Mouse (Mus musculus): Measurements from ENCODE around the gene Pde9a. TPM values are rescaled to one million over a fixed set of nuclear protein-coding genes. Genes with fewer than 3 reads are reported as not detected.
A peak's percentile ranks its signal among the peaks of the same experiment; 100 is the strongest.

Gene Pde9a
- polyA plus RNA-seq, 1 experiment from 2014 or later = 18.9 TPM

GRCm38 (mm10) chr17:31422381-31422780 is 36.4 kb downstream of the Pde9a start:
- H3K4me1 ChIP-seq = peaks cover 57% of the 10 kb centered on the region
- DNase-seq (ENCODE audit: low spot score) = no peak
- 92% methylated on average over 1 of the region's 1 CpGs for WGBS
- no peak overlapping the region for H3K4me3 ChIP-seq
- H3K9me3 ChIP-seq = no peaks in the 10 kb centered on the region
- peaks cover 6% of the 10 kb centered on the region; the same call in 1 of the 2 replicates for H3K36me3 ChIP-seq (replicated peaks)
- H3K27ac ChIP-seq (replicated peaks) = peak overlapping the region; percentile 19; the same call in 1 of the 2 replicates
- H3K27me3 ChIP-seq (replicated peaks; ENCODE audit: low read depth, poor library complexity, severe bottlenecking) = peaks cover 8% of the 10 kb centered on the region; the same call in 1 of the 2 replicates

DNA sequence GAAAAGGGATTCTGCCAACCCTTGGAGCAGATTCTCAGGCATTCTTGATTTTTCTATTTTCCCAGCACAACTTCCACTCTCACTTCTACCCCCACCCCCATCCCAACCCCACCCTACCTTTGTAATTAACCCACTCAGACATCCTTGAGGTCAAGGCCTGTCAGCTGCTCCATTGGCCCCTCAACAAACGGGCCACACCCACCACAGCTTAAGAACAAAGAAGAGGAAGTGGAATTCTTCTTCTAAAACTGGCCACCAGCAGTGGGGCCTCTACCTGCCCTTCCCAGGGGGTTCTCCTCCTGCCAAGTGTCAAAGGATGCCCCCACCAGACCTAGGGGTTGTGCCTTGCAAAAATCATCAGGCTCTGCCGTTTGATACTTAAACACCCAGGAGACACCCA is 37.0 kb downstream of the Pde9a start:
- WGBS = 52% methylated on average over 2 of the region's 2 CpGs
- no peak overlapping the region for H3K27ac ChIP-seq (replicated peaks)

GRCm38 (mm10) chr17:31424358-31424757 is 38.3 kb downstream of the Pde9a start:
- Histone ChIP-seq H3K4me1 (peaks cover 54% of the 10 kb centered on the region), H3K9me3 (peaks cover 7% of the 10 kb centered on the region), H3K27ac (replicated peaks) (no peak overlapping the region), H3K27me3 (replicated peaks; ENCODE audit: low read depth, poor library complexity, severe bottlenecking) (peaks cover 8% of the 10 kb centered on the region; the same call in 1 of the 2 replicates), H3K36me3 (replicated peaks) (peaks cover 8% of the 10 kb centered on the region), H3K4me3 (no peak overlapping the region)
- DNase-seq (ENCODE audit: low spot score) = no peak
- 84% methylated on average over 4 of the region's 4 CpGs for WGBS

More for the DNA sequence above, 37.0 kb downstream of the Pde9a start:
- Histone ChIP-seq H3K4me1 (peaks cover 63% of the 10 kb centered on the region), H3K36me3 (replicated peaks) (peaks cover 6% of the 10 kb centered on the region; the same call in 1 of the 2 replicates), H3K9me3 (no peaks in the 10 kb centered on the region), H3K4me3 (no peak overlapping the region), H3K27me3 (replicated peaks; ENCODE audit: low read depth, poor library complexity, severe bottlenecking) (peaks cover 8% of the 10 kb centered on the region; the same call in 1 of the 2 replicates)
- no peak for DNase-seq (ENCODE audit: low spot score)

GRCm38 (mm10) chr17:31424798-31425197 is 38.8 kb downstream of the Pde9a start:
- peaks cover 12% of the 10 kb centered on the region for H3K36me3 ChIP-seq (replicated peaks)
- H3K9me3 ChIP-seq = peaks cover 9% of the 10 kb centered on the region
- WGBS = 46% methylated on average over 8 of the region's 8 CpGs
- H3K27me3 ChIP-seq (replicated peaks; ENCODE audit: low read depth, poor library complexity, severe bottlenecking) = peaks cover 8% of the 10 kb centered on the region; the same call in 1 of the 2 replicates
- no peak overlapping the region for H3K27ac ChIP-seq (replicated peaks)
- no peak for DNase-seq (ENCODE audit: low spot score)
- no peak overlapping the region for H3K4me3 ChIP-seq
- H3K4me1 ChIP-seq = peaks cover 54% of the 10 kb centered on the region

- Histone ChIP-seq H3K4me3 (no peak overlapping the region), H3K9me3 (peaks cover 9% of the 10 kb centered on the region), H3K4me1 (peaks cover 42% of the 10 kb centered on the region), H3K27me3 (replicated peaks; ENCODE audit: low read depth, poor library complexity, severe bottlenecking) (peaks cover 8% of the 10 kb centered on the region; the same call in 1 of the 2 replicates), H3K27ac (replicated peaks) (no peak overlapping the region), H3K36me3 (replicated peaks) (peaks cover 16% of the 10 kb centered on the region)
- WGBS = 78% methylated on average over 13 of the region's 13 CpGs
- DNase-seq (ENCODE audit: low spot score) = no peak
These were observed 40.1 kb downstream of the Pde9a start for GRCm38 (mm10) chr17:31425827-31426698.

DNA sequence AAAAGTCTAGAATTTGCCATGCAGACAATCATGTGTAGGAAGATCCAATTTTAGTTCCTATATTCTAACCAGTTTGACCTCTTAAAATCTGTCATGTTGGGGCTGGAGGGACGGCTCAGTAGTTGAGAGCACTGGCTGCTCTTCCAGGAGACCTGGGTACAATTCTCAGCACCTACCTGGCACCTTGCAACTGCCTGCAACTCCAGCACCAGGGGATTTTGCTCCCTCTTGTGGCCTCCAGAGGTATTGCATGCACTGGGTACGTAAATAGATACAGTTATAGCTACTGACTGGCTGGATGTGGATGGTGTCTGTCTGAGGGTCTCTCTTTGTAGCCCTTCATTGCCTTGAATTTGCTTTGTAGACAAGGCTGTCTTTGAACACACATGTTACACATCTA is 43.4 kb downstream of the Pde9a start:
- Histone ChIP-seq H3K4me1 (peaks cover 37% of the 10 kb centered on the region), H3K36me3 (replicated peaks) (peaks cover 10% of the 10 kb centered on the region), H3K4me3 (no peak overlapping the region), H3K27ac (replicated peaks) (no peak overlapping the region), H3K27me3 (replicated peaks; ENCODE audit: low read depth, poor library complexity, severe bottlenecking) (peaks cover 24% of the 10 kb centered on the region), H3K9me3 (peaks cover 9% of the 10 kb centered on the region)
- 90% methylated on average over 2 of the region's 2 CpGs for WGBS
- DNase-seq (ENCODE audit: low spot score) = no peak

DNA sequence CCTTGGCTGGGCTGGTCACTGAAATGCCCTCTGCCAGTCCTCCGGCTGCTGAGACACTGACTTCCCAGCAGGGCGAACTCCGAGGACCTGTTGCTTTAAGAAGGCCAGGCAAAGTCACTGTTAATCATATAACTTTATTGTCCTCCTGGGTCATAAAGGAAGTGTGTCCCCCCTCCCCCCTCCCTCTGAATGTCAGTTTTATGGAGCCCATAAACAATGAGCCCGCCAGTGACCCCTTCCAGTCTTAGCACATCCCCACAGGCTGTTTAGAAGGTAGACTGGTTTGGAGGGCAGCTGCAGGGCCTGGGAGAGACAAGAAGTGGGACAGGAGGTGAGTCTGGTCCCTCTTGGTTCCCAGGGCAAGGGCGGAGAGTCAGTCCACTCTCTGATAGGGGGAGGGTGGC is 46.9 kb downstream of the Pde9a start:
- Histone ChIP-seq H3K4me1 (peaks cover 45% of the 10 kb centered on the region), H3K27ac (replicated peaks) (no peak overlapping the region; the same call in 1 of the 2 replicates), H3K9me3 (peaks cover 9% of the 10 kb centered on the region), H3K36me3 (replicated peaks) (peaks cover 10% of the 10 kb centered on the region), H3K27me3 (replicated peaks; ENCODE audit: low read depth, poor library complexity, severe bottlenecking) (peaks cover 31% of the 10 kb centered on the region), H3K4me3 (no peak overlapping the region)
- no peak for DNase-seq (ENCODE audit: low spot score)
- WGBS = 65% methylated on average over 5 of the region's 5 CpGs

DNA sequence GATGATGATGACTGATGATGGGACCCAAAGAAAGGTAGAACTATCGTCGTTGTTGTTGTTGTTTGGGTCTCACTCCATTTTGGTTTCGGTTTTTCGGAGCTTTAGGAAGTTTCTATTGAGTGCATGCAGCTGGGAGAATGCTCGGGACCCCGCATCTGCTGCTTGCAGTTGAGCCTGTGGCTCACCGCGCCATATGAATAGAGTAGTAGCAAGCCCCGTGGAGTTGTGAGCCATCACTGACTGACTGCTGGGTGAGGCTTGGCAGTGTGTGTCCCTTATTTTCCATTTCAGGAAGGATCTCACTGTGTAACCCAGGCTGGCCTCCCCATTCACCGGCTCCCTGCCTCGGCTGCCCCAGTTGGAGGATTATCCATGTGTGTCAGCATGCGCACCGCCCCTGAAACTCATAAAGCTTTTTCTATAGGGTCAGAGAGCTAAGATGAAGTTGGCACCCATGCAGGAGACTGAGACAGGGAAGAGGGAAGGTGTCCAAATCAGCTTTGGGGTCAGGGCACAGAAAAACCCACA is 47.5 kb downstream of the Pde9a start:
- Histone ChIP-seq H3K27ac (replicated peaks) (no peak overlapping the region; the same call in 1 of the 2 replicates), H3K36me3 (replicated peaks) (peaks cover 10% of the 10 kb centered on the region), H3K4me3 (no peak overlapping the region), H3K9me3 (peaks cover 9% of the 10 kb centered on the region), H3K27me3 (replicated peaks; ENCODE audit: low read depth, poor library complexity, severe bottlenecking) (peaks cover 31% of the 10 kb centered on the region), H3K4me1 (peaks cover 41% of the 10 kb centered on the region)
- no peak for DNase-seq (ENCODE audit: low spot score)
- WGBS = 58% methylated on average over 13 of the region's 13 CpGs

DNA sequence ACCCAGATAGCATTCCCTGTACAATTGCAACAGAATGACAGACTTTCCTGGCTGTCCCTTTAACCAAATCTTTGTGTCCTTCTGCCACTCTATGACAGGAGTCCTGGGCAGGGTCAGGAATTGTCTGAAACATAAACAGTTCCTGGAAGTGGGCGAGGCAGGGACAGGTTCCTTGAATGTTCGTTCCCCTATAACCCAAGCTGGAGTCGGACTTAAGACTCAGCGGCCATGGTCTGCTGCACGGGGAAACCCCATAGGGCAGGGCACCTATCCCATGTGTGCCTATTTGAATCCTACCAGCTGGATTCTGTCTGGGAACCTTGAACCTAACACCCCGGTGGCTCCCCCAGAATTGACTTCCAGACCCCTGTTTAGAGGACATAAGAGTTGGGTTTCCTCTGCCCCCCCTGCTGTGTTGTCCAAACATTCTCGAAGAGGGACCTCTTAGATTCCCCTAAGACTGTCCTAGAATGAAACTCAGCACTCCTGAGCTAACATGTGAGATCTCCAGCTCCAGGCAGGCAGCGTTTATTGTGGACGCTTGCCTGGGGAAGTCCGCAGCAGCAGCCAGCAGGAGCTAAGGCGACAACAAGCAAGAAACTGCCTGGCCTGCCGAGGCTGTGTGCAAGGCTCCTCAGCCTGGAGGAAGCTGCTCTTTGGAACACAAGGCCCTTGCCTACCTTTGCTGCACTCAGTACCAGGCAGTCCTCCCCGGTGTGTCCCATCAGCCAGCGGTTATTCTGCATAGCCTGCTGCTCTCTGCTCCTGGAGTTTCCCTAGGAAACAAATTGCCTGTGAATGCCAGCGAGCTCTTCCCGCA is 48.2 kb downstream of the Pde9a start:
- peaks cover 41% of the 10 kb centered on the region for H3K4me1 ChIP-seq
- H3K27ac ChIP-seq (replicated peaks) = peak overlapping the region; percentile 27; the same call in 1 of the 2 replicates
- DNase-seq (ENCODE audit: low spot score) = no peak
- H3K9me3 ChIP-seq = peaks cover 4% of the 10 kb centered on the region
- peaks cover 31% of the 10 kb centered on the region for H3K27me3 ChIP-seq (replicated peaks; ENCODE audit: low read depth, poor library complexity, severe bottlenecking)
- H3K4me3 ChIP-seq = peak overlapping the region; percentile 27
- WGBS = 12% methylated on average over 16 of the region's 16 CpGs
- H3K36me3 ChIP-seq (replicated peaks) = peaks cover 10% of the 10 kb centered on the region

DNA sequence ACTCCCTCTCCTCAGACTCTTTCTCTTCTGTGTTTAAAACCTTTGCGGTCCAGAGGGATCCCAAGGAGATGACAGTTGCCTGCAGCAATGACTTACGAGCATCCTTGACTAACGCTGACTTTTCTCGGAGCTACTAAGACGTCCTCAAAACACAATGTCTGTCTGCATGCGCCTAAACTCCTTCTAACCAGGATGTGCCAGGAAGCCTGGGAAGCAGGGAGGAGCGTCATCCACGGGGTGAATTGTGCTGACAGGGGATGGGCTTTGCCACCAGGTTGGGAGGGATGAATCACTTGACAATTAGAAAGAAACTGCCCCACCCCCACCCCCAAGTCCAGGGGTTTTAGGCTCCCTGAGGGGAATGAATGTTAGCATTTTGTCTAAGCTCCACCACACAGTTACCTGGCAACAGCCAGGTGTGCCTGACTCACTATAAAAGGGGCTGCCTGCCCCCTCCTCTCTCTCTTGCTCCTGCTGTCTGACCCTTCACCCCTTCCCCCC is 48.9 kb downstream of the Pde9a start:
- Histone ChIP-seq H3K4me3 (peak overlapping the region; percentile 27), H3K9me3 (no peaks in the 10 kb centered on the region; the same call in 1 of the 2 replicates), H3K27ac (replicated peaks) (peak overlapping the region; percentile 27; the same call in 1 of the 2 replicates), H3K27me3 (replicated peaks; ENCODE audit: low read depth, poor library complexity, severe bottlenecking) (peaks cover 31% of the 10 kb centered on the region), H3K4me1 (peaks cover 41% of the 10 kb centered on the region), H3K36me3 (replicated peaks) (peaks cover 4% of the 10 kb centered on the region; the same call in 1 of the 2 replicates)
- WGBS = 3% methylated on average over 8 of the region's 8 CpGs
- DNase-seq (ENCODE audit: low spot score) = no peak

DNA sequence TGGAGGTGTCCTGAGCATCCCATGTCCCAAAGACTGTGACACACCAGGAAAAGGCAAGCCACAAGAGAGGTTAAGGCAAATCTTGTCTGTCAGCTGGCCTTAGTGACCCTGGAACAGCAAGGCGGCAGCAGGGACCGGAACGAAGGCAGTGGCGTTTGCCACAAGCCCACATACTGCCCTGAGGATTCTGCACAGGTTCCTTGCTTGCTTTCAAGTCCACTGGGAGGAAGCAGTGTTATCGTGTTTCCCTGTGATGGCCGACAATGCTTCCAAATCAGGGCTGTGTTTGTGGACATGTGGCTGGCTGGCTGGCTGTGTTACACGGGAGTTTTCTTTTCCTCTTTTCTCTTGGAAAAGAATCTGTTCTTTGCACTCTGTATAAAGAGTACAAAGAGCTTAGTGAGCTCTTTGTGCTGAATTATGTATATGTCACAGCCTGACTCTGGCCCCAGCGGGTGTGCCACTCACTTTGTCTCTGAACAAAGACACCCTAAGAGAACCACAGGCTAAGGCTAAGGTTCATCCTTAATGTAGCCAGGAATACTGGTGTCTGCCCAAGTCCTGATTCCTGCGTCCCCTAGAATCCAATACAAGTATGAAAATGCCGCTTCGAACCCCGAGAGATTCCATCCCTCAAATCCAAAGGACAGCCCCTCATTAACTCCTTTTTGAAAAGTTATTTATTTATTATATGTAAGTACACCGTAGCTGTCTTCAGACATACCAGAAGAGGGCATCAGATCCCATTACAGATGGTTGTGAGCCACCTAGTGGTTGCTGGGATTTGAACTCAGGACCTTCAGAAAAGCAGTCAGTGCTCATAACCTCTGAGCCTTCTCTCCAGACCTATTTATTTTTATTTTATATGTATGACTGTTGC is 50.2 kb downstream of the Pde9a start:
- 35% methylated on average over 13 of the region's 13 CpGs for WGBS
- H3K27me3 ChIP-seq (replicated peaks; ENCODE audit: low read depth, poor library complexity, severe bottlenecking) = peaks cover 31% of the 10 kb centered on the region
- DNase-seq (ENCODE audit: low spot score) = no peak

More for the DNA sequence above, 50.2 kb downstream of the Pde9a start:
- H3K9me3 ChIP-seq = no peaks in the 10 kb centered on the region; the same call in 1 of the 2 replicates
- H3K4me3 ChIP-seq = no peak overlapping the region
- H3K27ac ChIP-seq (replicated peaks) = peak overlapping the region; percentile 57
- no peaks in the 10 kb centered on the region for H3K36me3 ChIP-seq (replicated peaks)
- H3K4me1 ChIP-seq = peaks cover 41% of the 10 kb centered on the region
